Mouse (Mus musculus) myocyte (in vitro differentiated cells): ENCODE measurements around the gene Ccdc73. TPM values are rescaled to one million over a fixed set of nuclear protein-coding genes. Genes with fewer than 3 reads are reported as not detected.
"Not testable (repeated sequence)": the region's sequence is repeated elsewhere in the genome, so short reads cannot be mapped to it uniquely, and the experiment has no call there.

Experiments
- H3K27me3 ChIP-seq: one replicate; pipeline ENCODE4 v1.6.1; 2011; ENCODE audit not compliant: control insufficient read depth, insufficient read depth, insufficient read length
- H3K36me3 ChIP-seq: one replicate; pipeline ENCODE4 v1.6.1; 2011; ENCODE audit not compliant: control insufficient read depth, insufficient read depth
- H3K4me2 ChIP-seq: one replicate; pipeline ENCODE4 v1.6.1; 2011; ENCODE audit warnings: low read depth, control low read depth
- H3K4me3 ChIP-seq: one replicate; pipeline ENCODE4 v1.5.1; 2011; ENCODE audit warnings: mild to moderate bottlenecking, control low read depth, moderate library complexity
- H3K79me2 ChIP-seq: one replicate; pipeline ENCODE4 v1.6.1; 2011; ENCODE audit not compliant: control insufficient read depth, insufficient read depth
- H3ac ChIP-seq: one replicate; pipeline ENCODE4 v1.6.1; 2011; ENCODE audit not compliant: control insufficient read depth, insufficient read length
- CEBPB ChIP-seq: IDR thresholded peaks from 2 replicates; pipeline ENCODE4 v1.6.1; 2011; ENCODE audit warnings: mild to moderate bottlenecking, moderate library complexity; ENCODE audit not compliant: poor library complexity, insufficient read depth, severe bottlenecking
- E2F4 ChIP-seq: IDR thresholded peaks from one replicate; pipeline ENCODE4 v1.6.1; 2011; ENCODE audit warnings: mild to moderate bottlenecking, control low read depth, moderate library complexity; ENCODE audit not compliant: insufficient read depth
- MAX ChIP-seq: IDR thresholded peaks from one replicate; pipeline ENCODE4 v1.6.1; 2011; ENCODE audit warnings: low read depth, mild to moderate bottlenecking, control low read depth
- MYOD1 ChIP-seq, 3 experiments: IDR thresholded peaks; one replicate each; pipeline ENCODE4 v1.6.1; 2011; ENCODE audit warnings: control low read depth in 2 of 3, low read depth in 2 of 3, mild to moderate bottlenecking in 2 of 3, moderate library complexity in 1 of 3; ENCODE audit not compliant: insufficient read length in 2 of 3, control insufficient read depth in 1 of 3
- MYOG ChIP-seq, 3 experiments: IDR thresholded peaks; one replicate each; pipeline ENCODE4 v1.6.1; 2011; ENCODE audit warnings: control low read depth in 2 of 3, low read depth in 2 of 3, mild to moderate bottlenecking in 2 of 3; ENCODE audit not compliant: insufficient read length in 2 of 3, control insufficient read depth in 1 of 3, insufficient read depth in 1 of 3
- POLR2A ChIP-seq: IDR thresholded peaks from one replicate; pipeline ENCODE4 v1.6.1; 2011; ENCODE audit warnings: low read depth, mild to moderate bottlenecking, control low read depth, moderate library complexity; ENCODE audit not compliant: insufficient read length
- POLR2AphosphoS2 ChIP-seq: IDR thresholded peaks from one replicate; pipeline ENCODE4 v1.6.1; 2011; ENCODE audit warnings: low read depth, control low read depth; ENCODE audit not compliant: insufficient read length
- REST ChIP-seq: IDR thresholded peaks from one replicate; pipeline ENCODE4 v1.6.1; 2011; ENCODE audit warnings: mild to moderate bottlenecking, control low read depth, moderate library complexity; ENCODE audit not compliant: insufficient read depth, insufficient read length
- SRF ChIP-seq: IDR thresholded peaks from one replicate; pipeline ENCODE4 v1.6.1; 2011; ENCODE audit warnings: low read depth; ENCODE audit not compliant: control insufficient read depth, insufficient read length
- TCF12 ChIP-seq: IDR thresholded peaks from one replicate; pipeline ENCODE4 v1.6.1; 2011; ENCODE audit warnings: mild to moderate bottlenecking, control low read depth; ENCODE audit not compliant: poor library complexity, insufficient read depth, severe bottlenecking
- TCF3 ChIP-seq: IDR thresholded peaks from one replicate; pipeline ENCODE4 v1.6.1; 2011; ENCODE audit warnings: low read depth, control low read depth; ENCODE audit not compliant: insufficient read length
- USF1 ChIP-seq: IDR thresholded peaks from one replicate; pipeline ENCODE4 v1.6.1; 2011; ENCODE audit warnings: low read depth, mild to moderate bottlenecking, control low read depth, moderate library complexity
- polyA plus RNA-seq: library from polyadenylated mRNA; unstranded; fragments of >200 nt; fragmentation: generic; extraction: Trizol; gene quantifications from one replicate; pipeline ENCODE4 v1.2.1, GENCODE M21; 2012; ENCODE audit warnings: missing spikeins

Gene Ccdc73
- 0.18 TPM for polyA plus RNA-seq

- Histone ChIP-seq H3K27me3 (no peaks in the 10 kb centered on the region), H3K36me3 (no peaks in the 10 kb centered on the region), H3K4me3 (no peak within 1 kb of the TSS), H3K79me2 (no peaks in the 10 kb centered on the region), H3K4me2 (no peak within 1 kb of the TSS), H3ac (no peak within 1 kb of the TSS)
- no peak for TF ChIP-seq MAX
- TF ChIP-seq E2F4, result no peak
- no peak for TF ChIP-seq MYOG (IDR thresholded peaks at IDR 0.05; ENCODE audit: control insufficient read depth in 1 of 3, insufficient read depth in 1 of 3, insufficient read length in 2 of 3, low read depth in 2 of 3)
- TF ChIP-seq POLR2A, result no peak
- no peak for TF ChIP-seq TCF12
- TF ChIP-seq TCF3, result no peak
Observed at GRCm38 (mm10) chr2:104867282-104867855, at the start of gene Ccdc73. Gene Ccdc73 (plus strand): TSS chr2:104867805.

- peaks cover 34% of the 10 kb centered on the region for H3K79me2 ChIP-seq
- peak overlapping the region; percentile 94 for H3K4me2 ChIP-seq
- H3K36me3 ChIP-seq, H3ac ChIP-seq, H3K27me3 ChIP-seq: not testable (repeated sequence)
- H3K4me3 ChIP-seq, result peak overlapping the region; percentile 71
Observed at GRCm38 (mm10) chr2:104818763-104819162, 48.8 kb upstream of the Ccdc73 start.

- H3K27me3 ChIP-seq, result no peaks in the 10 kb centered on the region
- no peaks in the 10 kb centered on the region for H3K36me3 ChIP-seq
- TF ChIP-seq REST (no peak), SRF (no peak)
- no peaks in the 10 kb centered on the region for H3K79me2 ChIP-seq
- no peak overlapping the region for H3K4me3 ChIP-seq
- no peak overlapping the region for H3K4me2 ChIP-seq
- H3ac ChIP-seq, result no peak overlapping the region
Observed at GRCm38 (mm10) chr2:104826191-104826590, 41.4 kb upstream of the Ccdc73 start.

DNA sequence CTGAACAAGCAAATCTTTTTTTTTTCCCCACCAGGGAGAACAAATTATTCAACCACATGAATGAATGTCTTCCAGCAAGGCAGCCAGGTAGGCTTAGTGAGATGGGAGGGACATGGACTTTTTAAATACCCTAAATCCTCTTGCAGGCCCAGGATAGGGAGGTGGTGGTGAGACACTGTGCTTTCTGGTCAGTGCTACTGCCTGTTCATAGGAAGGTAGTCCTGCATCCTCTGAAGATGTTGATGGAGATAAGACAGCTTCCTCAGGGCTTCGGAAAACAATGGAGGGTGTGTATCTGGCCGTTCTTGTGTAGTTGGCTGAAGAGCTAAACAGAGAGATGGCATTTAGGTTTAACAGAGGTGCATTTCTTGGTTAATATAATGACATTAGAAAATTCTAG is 35.1 kb upstream of the Ccdc73 start:
- H3K27me3 ChIP-seq, result no peaks in the 10 kb centered on the region
- H3K79me2 ChIP-seq, result no peaks in the 10 kb centered on the region
- no peak overlapping the region for H3K4me2 ChIP-seq
- no peaks in the 10 kb centered on the region for H3K36me3 ChIP-seq
- H3ac ChIP-seq, result no peak overlapping the region
- H3K4me3 ChIP-seq, result no peak overlapping the region
- TF ChIP-seq TCF12 (no peak), REST (no peak), TCF3 (no peak), USF1 (no peak), MYOG (IDR thresholded peaks at IDR 0.05; ENCODE audit: control insufficient read depth in 1 of 3, insufficient read depth in 1 of 3, insufficient read length in 2 of 3, low read depth in 2 of 3) (no peak), POLR2A (no peak), POLR2AphosphoS2 (no peak), CEBPB (no peak), SRF (no peak), MYOD1 (IDR thresholded peaks at IDR 0.05; ENCODE audit: control insufficient read depth in 1 of 3, insufficient read length in 2 of 3, low read depth in 2 of 3) (no peak), MAX (no peak), E2F4 (no peak)

DNA sequence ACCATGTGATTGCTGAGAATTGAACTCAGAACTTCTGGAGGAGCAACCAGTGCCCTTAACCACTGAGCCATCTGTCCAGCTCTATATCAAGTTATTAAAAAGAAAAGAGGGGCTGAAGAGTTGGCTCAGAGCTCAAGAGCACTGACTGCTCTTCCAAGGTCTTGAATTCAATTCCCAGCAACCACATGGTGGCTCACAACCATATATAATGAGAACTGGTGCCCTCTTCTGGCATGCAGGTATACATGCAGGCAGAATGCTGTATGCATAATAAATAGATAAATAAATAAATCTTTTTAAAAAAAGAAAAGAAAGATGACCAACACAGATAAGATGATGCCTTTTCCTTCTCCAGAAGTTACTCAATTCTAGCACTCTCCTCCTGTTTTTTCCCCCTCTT is 26.6 kb upstream of the Ccdc73 start:
- Histone ChIP-seq H3K79me2 (no peaks in the 10 kb centered on the region), H3K36me3 (no peaks in the 10 kb centered on the region), H3ac (no peak overlapping the region), H3K4me3 (no peak overlapping the region), H3K27me3 (no peaks in the 10 kb centered on the region), H3K4me2 (no peak overlapping the region)
- no peak for TF ChIP-seq SRF
- no peak for TF ChIP-seq MYOG (IDR thresholded peaks at IDR 0.05; ENCODE audit: control insufficient read depth in 1 of 3, insufficient read depth in 1 of 3, insufficient read length in 2 of 3, low read depth in 2 of 3)
- no peak for TF ChIP-seq E2F4
- TF ChIP-seq TCF12, result no peak
- no peak for TF ChIP-seq MYOD1 (IDR thresholded peaks at IDR 0.05; ENCODE audit: control insufficient read depth in 1 of 3, insufficient read length in 2 of 3, low read depth in 2 of 3)
- no peak for TF ChIP-seq POLR2A
- no peak for TF ChIP-seq REST
- TF ChIP-seq MAX, result no peak
- no peak for TF ChIP-seq TCF3
- TF ChIP-seq USF1, result no peak
- no peak for TF ChIP-seq CEBPB
- TF ChIP-seq POLR2AphosphoS2, result no peak

DNA sequence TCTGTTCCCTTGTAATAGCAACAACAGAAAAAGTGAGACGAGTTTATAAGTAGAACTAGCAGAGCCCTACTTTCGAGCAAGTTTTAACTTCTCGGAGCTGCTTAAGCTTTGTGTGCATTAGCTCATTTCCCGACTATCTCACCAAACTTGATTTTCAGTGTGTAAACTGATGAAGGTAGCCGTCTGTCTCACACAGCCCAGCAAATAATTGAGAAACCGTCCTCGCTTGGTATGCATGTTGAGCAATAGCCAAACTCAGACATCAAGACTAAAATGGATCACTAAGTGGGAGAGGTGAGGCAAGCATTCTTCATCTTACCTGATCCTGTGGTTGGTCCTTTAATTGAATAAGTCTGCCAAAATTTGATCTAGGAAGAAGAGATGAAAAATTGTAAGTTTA is 25.9 kb upstream of the Ccdc73 start:
- no peak overlapping the region for H3ac ChIP-seq
- TF ChIP-seq POLR2A (no peak), E2F4 (no peak), SRF (no peak), MAX (no peak), POLR2AphosphoS2 (no peak), REST (no peak), CEBPB (no peak), TCF12 (no peak), TCF3 (no peak), MYOG (IDR thresholded peaks at IDR 0.05; ENCODE audit: control insufficient read depth in 1 of 3, insufficient read depth in 1 of 3, insufficient read length in 2 of 3, low read depth in 2 of 3) (no peak), USF1 (no peak), MYOD1 (IDR thresholded peaks at IDR 0.05; ENCODE audit: control insufficient read depth in 1 of 3, insufficient read length in 2 of 3, low read depth in 2 of 3) (no peak)

More for the DNA sequence above, 25.9 kb upstream of the Ccdc73 start:
- no peaks in the 10 kb centered on the region for H3K79me2 ChIP-seq
- H3K36me3 ChIP-seq, result no peaks in the 10 kb centered on the region
- H3K4me3 ChIP-seq, result no peak overlapping the region
- H3K4me2 ChIP-seq, result no peak overlapping the region
- no peaks in the 10 kb centered on the region for H3K27me3 ChIP-seq
